Mouse (Mus musculus): ENCODE measurements around the gene Olfr1494. TPM values are rescaled to one million over a fixed set of nuclear protein-coding genes. Genes with fewer than 3 reads are reported as not detected.

Olfr1494 gene
- not detected for total RNA-seq (2022)

GRCm38 (mm10) chr19:13739428-13739827, at the start of gene Olfr1494:
Gene Olfr1494, plus strand, starts transcription at chr19:13739728.
- DNase-seq (ENCODE audit: low spot score in 2 of 2): no peak

- DNase-seq (ENCODE audit: low spot score in 2 of 2): no peak
These were observed 42.6 kb upstream of the Olfr1494 start, which contains the start of gene Olfr1491 for GRCm38 (mm10) chr19:13696968-13697367. Gene Olfr1491, plus strand, starts transcription at chr19:13697268.

- no peak for DNase-seq (ENCODE audit: low spot score in 2 of 2)
These were observed 16.6 kb upstream of the Olfr1494 start, which contains the start of gene Olfr1493-ps1 for GRCm38 (mm10) chr19:13722978-13723377. Gene Olfr1493-ps1, plus strand, starts transcription at chr19:13723278.

- no peak for DNase-seq (ENCODE audit: low spot score in 2 of 2)
These were observed 9.8 kb downstream of the Olfr1494 start for GRCm38 (mm10) chr19:13749366-13749765.

GRCm38 (mm10) chr19:13764306-13764705, 24.8 kb downstream of the Olfr1494 start, which contains the start of gene Olfr1495:
Gene Olfr1495, plus strand, starts transcription at chr19:13764606.
- DNase-seq (ENCODE audit: low spot score in 2 of 2): no peak

GRCm38 (mm10) chr19:13768565-13769276, 29.2 kb downstream of the Olfr1494 start:
- DNase-seq (ENCODE audit: low spot score in 2 of 2): no peak

GRCm38 (mm10) chr19:13777578-13777977, 38.0 kb downstream of the Olfr1494 start, which contains the start of gene Olfr1496:
Gene Olfr1496, plus strand, starts transcription at chr19:13777878.
- no peak for DNase-seq (ENCODE audit: low spot score in 2 of 2)

GRCm38 (mm10) chr19:13798102-13798501, 58.6 kb downstream of the Olfr1494 start, which contains the start of gene Olfr1497:
Gene Olfr1497, minus strand, starts transcription at chr19:13798202.
- DNase-seq (ENCODE audit: low spot score in 2 of 2): no peak

Other genes starting within 250 kb of the Olfr1494 start
- gene Olfr1477, start 239.2 kb upstream of the Olfr1494 start, total RNA-seq (2022): not detected
- not detected for gene Olfr1480, start 211.8 kb upstream of the Olfr1494 start, total RNA-seq (2022)
- not detected for gene Olfr1484, start 156.2 kb upstream of the Olfr1494 start, total RNA-seq (2022)
- not detected for gene Olfr1487, start 122.4 kb upstream of the Olfr1494 start, total RNA-seq (2022)
- not detected for gene Olfr1489, start 108.1 kb upstream of the Olfr1494 start, total RNA-seq (2022)
- gene Olfr1490, start 88.6 kb upstream of the Olfr1494 start, total RNA-seq (2022): not detected
- not detected for gene Olfr1491, start 42.5 kb upstream of the Olfr1494 start, total RNA-seq (2022)
- not detected for gene Olfr1493-ps1, start 16.4 kb upstream of the Olfr1494 start, total RNA-seq (2022)
- gene Olfr1495, start 24.9 kb downstream of the Olfr1494 start, total RNA-seq (2022): not detected
- not detected for gene Olfr1496, start 38.1 kb downstream of the Olfr1494 start, total RNA-seq (2022)
- not detected for gene Olfr1497, start 58.5 kb downstream of the Olfr1494 start, total RNA-seq (2022)
- gene Olfr1499, start 79.7 kb downstream of the Olfr1494 start, total RNA-seq (2022): not detected
- gene Olfr1500, start 90.8 kb downstream of the Olfr1494 start, total RNA-seq (2022): not detected
- gene Olfr1501, start 111.0 kb downstream of the Olfr1494 start, total RNA-seq (2022): not detected
- gene Olfr1502, start 122.1 kb downstream of the Olfr1494 start, total RNA-seq (2022): not detected
- not detected for gene Olfr1504, start 158.2 kb downstream of the Olfr1494 start, total RNA-seq (2022)
- gene Olfr1505, start 173.8 kb downstream of the Olfr1494 start, total RNA-seq (2022): not detected

Data from left cerebral cortex, adult 8-10 months (tissue).